Comparison of ENCODE assay signal across 22 mouse cellular contexts in genomic region chr7:129699931-129700570, GRCm38 (mm10).
"Had no signal": no experiment of that assay in that cellular context is flagged by ENCODE, and none has a peak within 500 bp of the region (broad histone marks: within the 10 kb centered on the region; RNA-seq: fewer than 3 reads in every experiment).

No protein-coding gene starts in this region.

- H3K9me3 ChIP-seq: intestine, embryonic 15.5 days; liver, embryonic 12.5 days; liver, embryonic 15.5 days; lung, embryonic 15.5 days; midbrain, embryonic 12.5 days; neural tube, embryonic 13.5 days; stomach, embryonic 15.5 days had no signal

- H3K4me3 ChIP-seq: intestine, embryonic 15.5 days; liver, embryonic 12.5 days; liver, embryonic 15.5 days; lung, embryonic 15.5 days; megakaryocyte, embryonic 14.5 days; midbrain, embryonic 12.5 days; myocyte; neural tube, embryonic 13.5 days; stomach, embryonic 15.5 days had no signal

- H3K4me2 ChIP-seq: intestine, embryonic 15.5 days; liver, embryonic 12.5 days; liver, embryonic 15.5 days; lung, embryonic 15.5 days; midbrain, embryonic 12.5 days; neural tube, embryonic 13.5 days; stomach, embryonic 15.5 days had no signal

- ATAC-seq: intestine, embryonic 15.5 days; liver, embryonic 12.5 days had no signal

- H3K4me1 ChIP-seq: intestine, embryonic 15.5 days; liver, embryonic 12.5 days; liver, embryonic 15.5 days; megakaryocyte, embryonic 14.5 days; midbrain, embryonic 12.5 days; neural tube, embryonic 13.5 days; stomach, embryonic 15.5 days had no signal

- H3K9ac ChIP-seq: intestine, embryonic 15.5 days; liver, embryonic 12.5 days; liver, embryonic 15.5 days; lung, embryonic 15.5 days; midbrain, embryonic 12.5 days; neural tube, embryonic 13.5 days; stomach, embryonic 15.5 days had no signal

- H3K27me3 ChIP-seq: intestine, embryonic 15.5 days; liver, embryonic 12.5 days; liver, embryonic 15.5 days; lung, embryonic 15.5 days; neural tube, embryonic 13.5 days; stomach, embryonic 15.5 days had no signal

- DNase-seq: kidney, adult 18-20 months; kidney, adult 9 months; kidney, postnatal 14 days; kidney, postnatal 4 days; left cerebral cortex, postnatal 4 days; liver; lung, adult 18-20 months; lung, postnatal 10 days; lung, postnatal 36 days; retina, postnatal 1 day; right cerebral cortex, postnatal 25 days; spleen, adult 18-20 months; thymus, postnatal 36 days had no signal

- H3K27ac ChIP-seq: intestine, embryonic 15.5 days; liver, embryonic 12.5 days; liver, embryonic 15.5 days; lung, embryonic 15.5 days; midbrain, embryonic 12.5 days; neural tube, embryonic 13.5 days; stomach, embryonic 15.5 days had no signal

- H3K36me3 ChIP-seq: intestine, embryonic 15.5 days; liver, embryonic 12.5 days; liver, embryonic 15.5 days; lung, embryonic 15.5 days; midbrain, embryonic 12.5 days; neural tube, embryonic 13.5 days; stomach, embryonic 15.5 days had no signal
